Mouse (Mus musculus): ENCODE measurements at regions not wholly inside any gene's neighbourhood (a gene's known extent, or its start where the extent isn't known, plus 50 kb on each side); places are given as distances from the start of the nearest gene placed in this dataset.
"Not testable (repeated sequence)": the region's sequence is repeated elsewhere in the genome, so short reads cannot be mapped to it uniquely, and the experiment has no call there.

DNA sequence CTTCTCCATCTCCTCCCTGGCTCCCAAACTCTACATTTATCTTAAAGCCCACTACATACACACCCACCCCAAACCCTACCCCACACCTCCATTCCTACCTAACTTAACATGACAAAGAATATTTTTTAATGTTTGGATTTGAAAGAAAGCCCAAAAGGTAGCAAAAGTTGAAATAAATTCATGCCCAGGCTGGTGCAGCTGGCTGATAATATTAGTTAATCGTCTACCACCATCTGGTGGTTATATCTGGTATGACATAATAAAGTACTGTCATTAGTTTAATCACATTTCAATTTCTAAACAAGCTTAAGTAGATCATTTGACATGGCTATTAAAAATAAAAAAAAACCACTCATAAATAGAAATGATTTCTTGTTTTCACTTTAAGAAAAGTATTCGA, 389.8 kb upstream of the Klhl1 start:
- peak; percentile 7 for DNase-seq (ENCODE audit: extremely low spot score)

DNA sequence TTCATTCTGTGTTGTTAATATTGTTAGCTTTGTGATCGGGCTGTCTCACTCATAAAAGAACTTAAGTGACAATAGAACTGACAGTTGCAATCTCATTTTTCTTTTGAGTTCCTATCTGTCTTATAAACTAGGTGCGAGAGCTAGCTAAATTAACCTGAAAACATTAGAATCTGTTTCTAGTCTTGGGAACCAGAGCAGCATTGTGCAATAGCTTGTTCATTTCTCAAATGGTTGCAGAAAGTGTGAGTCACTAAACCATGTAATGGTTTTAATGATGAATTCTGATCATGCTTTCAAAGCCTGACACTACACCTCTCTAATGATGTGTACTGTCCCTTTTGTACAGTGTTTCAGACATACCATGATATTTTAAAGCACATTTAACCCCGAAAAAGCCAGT, 360.8 kb upstream of the Klhl1 start:
- DNase-seq (ENCODE audit: extremely low spot score): no peak

- no peak for DNase-seq (ENCODE audit: extremely low spot score)
Observed at GRCm38 (mm10) chr14:96871969-96872368, 353.1 kb upstream of the Klhl1 start.

GRCm38 (mm10) chr14:96838910-96839309, 320.0 kb upstream of the Klhl1 start:
- DNase-seq (ENCODE audit: extremely low spot score): no peak

DNA sequence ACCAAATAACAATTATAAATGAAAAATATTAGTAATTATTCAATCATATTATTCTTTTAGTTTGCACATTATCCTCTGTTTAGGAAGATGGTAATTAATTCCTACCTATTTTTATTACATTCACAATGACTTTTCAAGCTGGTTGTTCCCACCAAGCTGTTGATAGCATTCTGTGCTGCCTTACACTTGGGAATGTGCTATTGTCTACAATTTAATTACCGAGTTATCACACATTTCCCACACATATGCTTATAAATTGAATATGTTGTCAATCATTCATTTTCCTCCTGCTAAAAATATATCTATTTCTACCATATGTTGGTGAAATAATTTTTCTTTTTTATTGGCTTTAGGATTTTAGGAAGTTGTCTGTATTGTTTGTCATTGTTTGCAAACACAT, 306.2 kb upstream of the Klhl1 start:
- DNase-seq (ENCODE audit: extremely low spot score): no peak

DNA sequence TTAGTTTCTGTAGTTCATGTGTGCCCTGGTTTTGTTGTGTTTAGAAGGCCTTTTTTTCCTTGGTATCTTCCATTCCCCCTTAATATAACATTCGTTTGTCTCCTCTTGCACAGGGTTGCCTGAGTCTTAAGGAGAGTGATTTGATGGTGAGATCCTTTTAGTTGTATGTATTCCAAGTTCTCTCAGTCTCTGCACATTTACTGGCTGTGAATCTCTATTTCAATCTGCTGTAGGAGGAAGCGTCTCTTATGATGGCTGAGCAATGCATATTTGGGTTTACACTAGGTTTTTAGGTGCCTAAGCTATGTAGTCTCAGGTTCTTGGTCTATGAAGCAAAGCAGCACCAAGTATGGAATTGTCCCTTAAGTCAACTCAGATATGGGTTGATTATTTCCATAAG, 296.8 kb upstream of the Klhl1 start:
- no peak for DNase-seq (ENCODE audit: extremely low spot score)

DNA sequence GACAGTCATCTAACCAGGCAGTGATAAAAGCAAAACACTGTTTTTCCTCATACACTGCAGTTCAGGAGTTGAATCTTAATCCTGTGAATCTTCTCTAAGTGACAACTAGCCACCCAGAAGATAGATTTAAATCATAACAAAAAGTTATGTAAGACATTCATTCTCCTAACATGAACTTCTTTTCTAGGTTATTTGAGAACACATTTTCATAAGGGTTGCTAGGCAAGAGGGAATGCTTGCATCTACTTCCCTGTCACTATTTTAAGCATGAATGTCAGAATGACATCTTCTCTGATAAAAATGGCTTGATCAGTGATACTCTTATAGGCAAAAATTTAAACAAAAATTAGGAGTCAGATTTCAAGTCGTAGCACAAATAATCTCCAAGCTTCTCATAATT, 286.4 kb upstream of the Klhl1 start:
- DNase-seq (ENCODE audit: extremely low spot score): no peak

GRCm38 (mm10) chr14:96794806-96795205, 275.9 kb upstream of the Klhl1 start:
- DNase-seq (ENCODE audit: extremely low spot score): no peak

DNA sequence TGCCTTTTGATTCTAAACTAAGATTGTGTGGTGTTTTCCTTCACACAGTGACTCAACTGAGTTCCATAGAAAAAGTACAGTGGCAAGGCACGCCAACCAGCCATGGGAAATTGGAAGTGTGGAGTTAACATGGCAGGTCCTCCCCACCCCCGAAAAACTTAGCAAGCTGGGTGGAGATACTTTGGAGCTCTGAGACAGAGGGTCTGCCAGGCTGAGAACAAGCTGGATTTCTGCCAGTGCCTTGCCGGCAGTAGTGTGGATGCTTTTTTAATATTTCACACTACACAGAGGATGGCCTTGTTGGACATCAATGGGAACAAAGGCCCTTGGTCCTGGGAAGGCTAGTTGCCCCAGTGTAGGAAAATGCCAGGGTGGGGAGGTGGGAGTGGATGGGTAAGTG, 269.0 kb upstream of the Klhl1 start:
- DNase-seq (ENCODE audit: extremely low spot score): no peak

GRCm38 (mm10) chr14:96787286-96787685, 268.4 kb upstream of the Klhl1 start:
- no peak for DNase-seq (ENCODE audit: extremely low spot score)

DNA sequence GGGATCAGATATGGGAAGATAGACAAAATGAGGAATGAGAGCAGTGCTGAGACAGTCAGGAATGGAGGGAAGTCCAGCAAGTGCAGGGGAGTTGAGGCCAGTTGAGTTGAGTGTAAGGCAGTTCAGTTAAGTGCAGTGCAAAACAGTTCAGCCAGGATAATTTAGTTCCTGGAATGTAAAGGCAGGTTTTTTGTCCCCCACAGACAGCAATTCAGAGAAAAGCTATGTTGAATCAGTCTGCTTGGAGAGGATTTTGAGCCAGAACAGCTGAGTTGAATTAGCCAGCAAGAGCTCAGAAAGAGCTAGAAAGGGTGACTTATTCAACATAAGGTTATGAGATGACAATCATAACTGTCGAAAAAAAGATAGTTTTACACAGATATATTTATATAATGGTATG, 256.9 kb upstream of the Klhl1 start:
- no peak for DNase-seq (ENCODE audit: extremely low spot score)

DNA sequence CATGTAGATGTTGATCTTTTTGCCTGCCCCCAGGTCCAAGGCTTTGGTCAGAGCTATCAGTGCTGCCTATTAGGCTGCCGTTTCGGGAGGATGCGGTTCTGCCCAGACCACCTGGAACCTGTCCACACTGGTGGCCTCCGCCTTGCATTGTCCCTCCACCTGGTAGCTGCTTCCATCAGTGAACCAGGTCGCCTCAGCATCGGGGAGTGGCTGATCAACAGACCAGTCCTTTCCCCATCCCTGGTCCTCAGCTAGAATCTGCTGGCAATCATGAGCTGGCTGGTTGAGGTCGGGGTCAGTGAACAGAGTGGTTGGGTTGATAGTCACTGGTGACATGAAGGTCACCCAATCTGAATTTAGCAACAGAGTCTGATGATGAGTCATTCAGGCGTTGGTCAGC, 241.7 kb upstream of the Klhl1 start:
- DNase-seq (ENCODE audit: extremely low spot score): no peak

GRCm38 (mm10) chr14:96733211-96733610, 214.3 kb upstream of the Klhl1 start:
- DNase-seq (ENCODE audit: extremely low spot score): no peak

DNA sequence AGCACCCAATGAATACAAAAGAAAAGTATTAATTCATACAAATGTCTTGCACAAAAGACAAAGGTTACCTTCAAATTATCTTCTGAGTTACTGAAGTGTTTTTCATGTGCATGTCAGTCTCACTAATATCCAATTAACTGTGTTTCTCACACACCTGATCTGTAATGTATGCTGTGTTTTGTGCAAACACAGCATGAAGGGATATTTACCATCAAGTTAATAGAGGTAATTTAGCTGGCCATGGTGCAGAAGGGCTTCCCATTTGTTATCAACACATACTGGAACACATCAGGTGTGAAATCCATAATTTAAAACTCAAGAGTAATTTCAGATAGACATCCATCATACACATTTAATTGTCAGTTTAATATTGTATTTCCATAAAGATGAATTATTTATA, 178.2 kb upstream of the Klhl1 start:
- no peak for DNase-seq (ENCODE audit: extremely low spot score)

GRCm38 (mm10) chr14:96690923-96691322, 172.0 kb upstream of the Klhl1 start:
- DNase-seq (ENCODE audit: extremely low spot score): no peak

DNA sequence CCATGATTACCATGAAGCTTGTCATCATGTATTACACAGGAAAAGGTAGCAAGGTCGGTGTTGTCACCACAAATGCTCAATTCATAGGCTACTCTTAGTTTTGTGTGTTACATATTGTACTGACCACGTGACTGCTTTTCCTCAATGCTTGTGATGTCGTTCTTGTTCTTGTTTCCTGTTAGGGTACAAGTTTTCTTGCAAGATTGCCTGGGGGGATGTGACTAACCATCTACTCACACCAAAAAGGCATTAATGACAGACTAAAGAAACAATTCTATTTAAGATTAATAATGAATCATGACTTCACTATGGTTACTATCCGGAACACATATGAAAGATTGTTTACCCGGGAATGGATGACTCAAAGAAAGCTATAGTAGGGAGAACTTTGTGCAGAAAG, 165.0 kb upstream of the Klhl1 start:
- DNase-seq (ENCODE audit: extremely low spot score): no peak

GRCm38 (mm10) chr14:96681740-96682139, 162.8 kb upstream of the Klhl1 start:
- DNase-seq (ENCODE audit: extremely low spot score): no peak

DNA sequence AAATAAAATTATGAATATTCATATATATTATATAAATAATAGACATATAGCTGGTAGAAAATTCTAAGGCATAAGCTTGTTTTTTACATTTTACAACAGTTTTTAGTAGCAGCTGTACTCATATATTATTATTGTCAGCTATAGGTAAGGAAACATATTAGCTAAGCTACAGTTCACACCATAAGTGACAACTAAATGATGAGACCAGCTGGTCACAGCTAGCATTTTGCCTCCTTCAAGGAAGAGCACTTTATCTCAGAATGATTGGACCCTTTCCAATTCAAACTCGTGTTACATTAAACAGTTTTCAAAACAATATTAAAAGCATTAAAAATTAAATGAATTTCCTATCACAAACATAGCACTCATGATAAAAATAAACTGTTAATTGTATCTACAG, 157.3 kb upstream of the Klhl1 start:
- DNase-seq (ENCODE audit: extremely low spot score): no peak

DNA sequence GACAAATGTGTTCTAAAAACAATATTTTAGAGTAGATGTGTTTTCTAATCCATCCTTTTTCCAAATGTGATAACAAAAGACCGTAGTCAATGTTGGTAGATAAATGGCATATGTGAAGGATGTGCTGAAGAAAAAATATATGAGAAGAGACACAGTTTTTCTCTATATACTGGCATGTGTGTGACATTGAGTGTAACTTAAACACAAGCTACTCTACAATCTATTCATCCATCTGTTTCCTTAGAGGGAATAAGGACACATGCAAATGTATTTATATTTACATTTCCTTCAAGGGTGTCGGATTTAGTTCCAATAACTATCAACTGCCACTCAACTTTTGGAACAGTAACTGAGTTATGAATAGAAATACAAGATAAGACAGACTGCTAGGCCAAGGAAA, 149.7 kb upstream of the Klhl1 start:
- no peak for DNase-seq (ENCODE audit: extremely low spot score)

DNA sequence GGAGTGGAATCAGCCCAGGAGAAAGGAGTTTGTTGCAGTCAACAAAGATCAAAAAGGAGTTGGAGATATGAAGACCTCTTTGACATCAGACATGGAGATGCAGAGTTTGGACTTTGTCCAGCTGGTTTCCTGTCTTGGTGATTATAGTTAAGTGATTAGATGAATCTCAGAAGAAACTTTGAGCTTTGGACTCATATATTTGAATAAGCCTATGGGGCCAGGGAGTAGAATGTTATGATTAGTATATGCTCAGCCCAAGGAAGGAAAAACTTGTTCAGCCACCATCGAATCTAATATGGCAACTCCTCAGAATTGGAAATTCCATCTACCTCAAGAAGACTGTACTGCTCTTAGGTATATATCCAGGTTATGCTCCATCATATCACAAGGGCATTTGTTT, 137.6 kb upstream of the Klhl1 start:
- DNase-seq (ENCODE audit: extremely low spot score): no peak

DNA sequence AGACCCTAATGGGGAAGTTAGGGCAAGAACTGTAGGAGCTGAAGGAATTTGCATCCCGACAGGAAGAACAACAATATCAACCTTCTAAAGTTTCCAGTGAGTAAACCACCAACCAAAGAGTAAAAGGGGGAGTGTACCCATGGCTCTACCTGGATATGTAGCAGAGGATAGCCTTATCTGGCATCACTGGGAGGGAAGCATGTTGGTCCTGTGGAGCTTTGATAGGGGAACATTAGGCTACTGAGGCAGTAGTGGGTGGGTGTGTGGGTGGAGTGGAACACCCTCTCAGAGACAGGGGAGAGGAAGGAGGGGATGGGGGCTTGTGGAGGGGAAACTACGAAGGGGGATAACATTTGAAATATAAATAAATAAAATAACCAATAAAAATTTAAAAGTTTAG, 111.4 kb upstream of the Klhl1 start:
- DNase-seq (ENCODE audit: extremely low spot score): no peak

DNA sequence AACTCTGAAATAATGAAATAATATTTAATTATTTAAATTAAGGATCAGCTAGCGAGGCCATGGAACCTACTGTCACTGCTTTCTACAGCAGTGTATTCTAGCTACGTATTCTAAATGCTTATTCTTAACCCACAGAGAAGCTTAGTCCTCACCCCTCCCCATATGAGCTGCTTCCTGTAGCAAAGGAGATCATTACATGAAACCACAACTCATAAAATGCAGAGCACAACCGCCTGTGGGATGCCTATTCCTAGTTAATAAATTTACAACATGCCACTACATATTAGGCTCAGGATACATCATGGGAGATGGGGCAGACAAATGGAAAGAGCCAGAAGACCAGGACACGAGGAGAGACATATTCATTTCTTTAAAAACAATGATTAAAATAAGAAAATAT, 87.8 kb upstream of the Klhl1 start:
- DNase-seq (ENCODE audit: extremely low spot score): no peak

- not testable (repeated sequence) for DNase-seq (ENCODE audit: extremely low spot score)
Observed at GRCm38 (mm10) chr14:96601092-96601491, 82.2 kb upstream of the Klhl1 start.

GRCm38 (mm10) chr14:96592051-96592450, 73.1 kb upstream of the Klhl1 start:
- no peak for DNase-seq (ENCODE audit: extremely low spot score)

Data from embryo, embryonic 9.5 days (tissue).